Mouse (Mus musculus) midbrain, embryonic 11.5 days (tissue): ENCODE results near the gene Sclt1. TPM values are rescaled to one million over a fixed set of nuclear protein-coding genes. Genes with fewer than 3 reads are reported as not detected.

Source experiments
- ATAC-seq: fragments of 200-750 bp; cut with Nextera tagmentation; 2 replicates; pipeline ENCODE4 v1.8.0; 2017; ENCODE audit warnings: moderate TSS enrichment, moderate library complexity; ENCODE audit not compliant: low FRiP score
- DNase-seq: peaks from one replicate; pipeline ENCODE4 v3.0.0; 2015; ENCODE audit warnings: low spot score; ENCODE audit errors: missing footprints
- H3K27ac ChIP-seq: fragments of 300-500 bp; sonication (generic); 2 replicates; pipeline ENCODE4 v1.5.1; 2014; ENCODE audit warnings: low read depth, low read length
- H3K27me3 ChIP-seq: fragments of 300-500 bp; sonication (generic); 2 replicates; pipeline ENCODE4 v1.6.1; 2014; ENCODE audit warnings: mild to moderate bottlenecking, low read length, moderate library complexity, mixed read lengths; ENCODE audit not compliant: control insufficient read depth, insufficient read depth
- H3K36me3 ChIP-seq: fragments of 300-500 bp; sonication (generic); 2 replicates; pipeline ENCODE4 v1.6.1; 2014; ENCODE audit warnings: mild to moderate bottlenecking, low read length, moderate library complexity, mixed read lengths; ENCODE audit not compliant: control insufficient read depth, insufficient read depth
- H3K4me1 ChIP-seq: fragments of 300-500 bp; sonication (generic); 2 replicates; pipeline ENCODE4 v1.6.1; 2014; ENCODE audit warnings: low read length; ENCODE audit not compliant: control insufficient read depth, insufficient read depth
- H3K4me2 ChIP-seq: fragments of 300-500 bp; sonication (generic); 2 replicates; pipeline ENCODE4 v1.6.1; 2014; ENCODE audit warnings: mild to moderate bottlenecking, moderate library complexity
- H3K4me3 ChIP-seq: fragments of 300-500 bp; sonication (generic); 2 replicates; pipeline ENCODE4 v1.5.1; 2014; ENCODE audit warnings: low read depth, low read length
- H3K9ac ChIP-seq: fragments of 300-500 bp; sonication (generic); 2 replicates; pipeline ENCODE4 v1.6.1; 2014; ENCODE audit warnings: low read length
- H3K9me3 ChIP-seq: fragments of 300-500 bp; sonication (generic); 2 replicates; pipeline ENCODE4 v1.6.1; 2016; ENCODE audit warnings: low read length; ENCODE audit not compliant: control insufficient read depth
- WGBS: fragments of 180-500 bp; shearing (Covaris S2); extraction: QIAGEN DNeasy Blood & Tissue Kit; methylation state at CpG from one replicate; pipeline ENCODE4 v1.1.7; 2014; 5-methylcytosine and 5-hydroxymethylcytosine counted together
- polyA plus RNA-seq: library from polyadenylated mRNA; unstranded; fragments of >200 nt; fragmentation: Nextera tagmentation; extraction: Ambion mirVana; gene quantifications from 2 replicates; pipeline ENCODE4 v1.2.1, GENCODE M21; 2014

Sclt1 gene
- polyA plus RNA-seq, 1 experiment from 2014 or later: 23.8 TPM

DNA sequence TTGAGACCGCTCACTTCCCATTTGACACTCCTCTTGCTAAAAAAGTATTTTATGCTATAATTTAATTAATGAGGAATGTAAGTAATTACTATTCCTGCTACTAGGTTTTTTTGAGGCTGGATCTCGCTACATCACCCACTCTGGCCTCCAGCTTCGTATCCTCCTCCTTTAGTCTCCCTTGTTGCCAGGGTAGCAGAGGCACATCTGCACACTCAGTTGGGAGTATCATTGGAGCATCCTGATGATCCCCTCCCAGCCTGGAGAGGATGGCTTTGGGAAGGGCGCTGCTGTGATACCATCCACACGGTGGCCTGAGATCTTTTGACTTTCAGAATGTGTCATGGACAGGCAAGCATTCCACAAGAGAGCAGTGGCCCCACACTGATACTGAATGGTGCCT lies 156.8 kb downstream of the Sclt1 start:
- no peaks in the 10 kb centered on the region for H3K27me3 ChIP-seq
- DNase-seq: no peak
- no peaks in the 10 kb centered on the region for H3K9me3 ChIP-seq
- H3K4me1 ChIP-seq: peaks cover 12% of the 10 kb centered on the region
- no peak overlapping the region for H3K27ac ChIP-seq
- H3K9ac ChIP-seq: no peak overlapping the region
- no peak overlapping the region for H3K4me3 ChIP-seq
- WGBS: 85% methylated on average over 5 of the region's 5 CpGs
- no peak overlapping the region for H3K4me2 ChIP-seq
- no peaks in the 10 kb centered on the region for H3K36me3 ChIP-seq
- no peak for ATAC-seq

- H3K9me3 ChIP-seq: no peaks in the 10 kb centered on the region
- H3K9ac ChIP-seq: no peak overlapping the region
- no peak overlapping the region for H3K4me2 ChIP-seq
- H3K36me3 ChIP-seq: no peaks in the 10 kb centered on the region
- ATAC-seq (no peak), DNase-seq (peak; percentile 56)
- no peak overlapping the region for H3K4me3 ChIP-seq
- no peaks in the 10 kb centered on the region for H3K27me3 ChIP-seq
- H3K4me1 ChIP-seq: peaks cover 22% of the 10 kb centered on the region
- no peak overlapping the region for H3K27ac ChIP-seq
- WGBS: 91% methylated on average over 4 of the region's 4 CpGs
These were observed 158.7 kb downstream of the Sclt1 start for GRCm38 (mm10) chr3:41583621-41584020.

- H3K9me3 ChIP-seq: no peaks in the 10 kb centered on the region
- 94% methylated on average over 14 of the region's 14 CpGs for WGBS
- ATAC-seq (no peak), DNase-seq (peak; percentile 72)
- H3K36me3 ChIP-seq: no peaks in the 10 kb centered on the region
- no peak overlapping the region for H3K27ac ChIP-seq
- H3K4me1 ChIP-seq: peaks cover 22% of the 10 kb centered on the region
- H3K9ac ChIP-seq: no peak overlapping the region
- H3K4me3 ChIP-seq: no peak overlapping the region
- no peak overlapping the region for H3K4me2 ChIP-seq
- no peaks in the 10 kb centered on the region for H3K27me3 ChIP-seq
These were observed 159.2 kb downstream of the Sclt1 start for GRCm38 (mm10) chr3:41583092-41583491.

DNA sequence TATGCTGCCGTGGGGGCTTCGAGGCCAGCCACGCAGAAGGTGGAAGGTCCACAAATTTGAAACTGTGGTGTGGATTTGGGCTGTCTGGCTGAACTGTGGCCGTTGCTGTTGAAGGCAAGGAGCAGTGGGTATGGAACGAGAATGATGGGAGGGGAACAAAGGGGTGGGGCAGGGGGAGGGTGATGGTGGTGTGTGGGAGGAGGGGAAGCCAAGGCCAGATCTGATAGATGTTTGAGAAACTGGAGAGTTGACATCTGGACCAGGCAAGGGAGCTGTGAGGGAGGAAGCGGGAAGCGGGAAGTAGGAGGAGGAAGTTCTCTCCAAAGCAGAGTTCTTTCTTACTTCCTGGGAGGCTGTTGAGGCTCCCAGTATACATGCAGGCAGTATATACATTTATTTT lies 160.1 kb downstream of the Sclt1 start:
- 83% methylated on average over 7 of the region's 7 CpGs for whole genome bisulfite sequencing
- ATAC-seq (no peak), DNase-seq (peak; percentile 59)
- H3K4me3 ChIP-seq: no peak overlapping the region
- no peak overlapping the region for H3K27ac ChIP-seq
- H3K4me2 ChIP-seq: no peak overlapping the region
- no peaks in the 10 kb centered on the region for H3K9me3 ChIP-seq
- no peaks in the 10 kb centered on the region for H3K27me3 ChIP-seq
- no peaks in the 10 kb centered on the region for H3K36me3 ChIP-seq
- H3K9ac ChIP-seq: no peak overlapping the region
- H3K4me1 ChIP-seq: peaks cover 22% of the 10 kb centered on the region

DNA sequence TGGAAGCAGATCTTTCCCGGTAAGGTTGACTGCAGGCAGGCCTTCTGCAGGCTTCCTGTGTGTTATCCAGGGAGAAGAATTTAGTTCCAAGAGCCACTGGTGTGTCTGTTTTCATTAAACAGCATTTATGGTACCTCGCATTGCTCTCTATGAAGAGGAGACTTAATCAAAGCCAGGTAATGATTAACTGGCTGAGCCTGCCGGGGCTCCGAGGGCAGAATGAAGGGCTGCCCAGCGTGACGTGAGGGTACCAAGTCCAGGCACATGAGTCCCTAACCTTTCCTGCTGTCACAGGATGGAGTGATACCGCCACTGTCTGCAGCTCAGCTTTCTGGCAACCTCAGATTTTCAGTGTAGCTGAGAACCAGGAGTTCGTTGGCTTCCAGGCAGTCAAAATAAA lies 160.9 kb downstream of the Sclt1 start:
- H3K27me3 ChIP-seq: no peaks in the 10 kb centered on the region
- WGBS: 60% methylated on average over 8 of the region's 8 CpGs
- peaks cover 22% of the 10 kb centered on the region for H3K4me1 ChIP-seq
- H3K36me3 ChIP-seq: no peaks in the 10 kb centered on the region
- ATAC-seq: no peak
- no peak overlapping the region for H3K27ac ChIP-seq
- peak; percentile 84 for DNase-seq
- no peaks in the 10 kb centered on the region for H3K9me3 ChIP-seq
- H3K4me3 ChIP-seq: no peak overlapping the region
- no peak overlapping the region for H3K9ac ChIP-seq
- H3K4me2 ChIP-seq: no peak overlapping the region

DNA sequence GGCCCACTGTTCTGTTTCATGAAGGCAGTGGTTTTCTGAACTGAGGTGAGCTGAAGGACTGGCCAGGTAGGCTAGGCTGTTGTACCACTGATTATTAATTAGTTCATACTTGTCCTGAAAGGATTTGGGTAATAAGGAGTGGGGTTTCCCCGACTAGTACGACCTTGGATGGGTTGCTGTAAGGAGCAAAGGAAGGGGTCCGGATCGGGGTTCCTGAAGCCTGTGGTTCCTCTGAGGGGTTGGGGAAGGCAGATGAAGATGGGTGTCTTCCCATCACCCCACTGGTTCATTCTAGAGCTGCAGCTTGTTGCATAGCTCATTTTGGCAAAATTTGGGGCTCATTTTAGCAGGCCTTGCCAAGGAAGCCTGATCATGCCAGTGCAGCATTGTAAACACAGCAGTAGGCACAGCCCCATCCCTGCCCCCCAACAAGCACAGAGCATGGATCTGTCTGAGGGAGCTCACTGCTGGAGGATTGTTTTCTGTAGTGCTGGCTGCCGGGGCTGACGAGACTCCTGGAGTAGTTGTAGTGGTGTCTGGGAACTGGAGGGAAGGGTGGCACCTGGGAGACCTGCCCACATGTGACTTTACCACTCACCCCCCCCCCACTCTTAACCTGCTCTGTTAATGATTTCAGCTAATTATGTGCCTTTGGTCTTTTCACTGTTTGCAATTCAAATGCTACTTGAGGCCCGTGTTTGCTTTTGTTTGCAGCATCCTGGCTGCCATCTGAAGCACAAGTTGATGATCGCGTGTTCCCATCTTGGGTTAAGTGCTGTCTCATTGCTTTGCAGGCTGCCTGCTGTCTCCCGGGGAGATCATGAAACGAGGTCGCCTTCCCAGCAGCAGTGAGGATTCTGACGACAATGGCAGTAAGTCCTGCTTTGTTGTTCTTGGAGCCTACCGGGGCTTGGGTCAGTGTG lies 161.7 kb downstream of the Sclt1 start:
- DNase-seq (peak; percentile 86), ATAC-seq (peak; percentile 26; the same call in 1 of the 2 replicates)
- peaks cover 22% of the 10 kb centered on the region for H3K4me1 ChIP-seq
- WGBS: 28% methylated on average over 14 of the region's 14 CpGs
- H3K4me3 ChIP-seq: no peak overlapping the region
- H3K4me2 ChIP-seq: no peak overlapping the region
- H3K27ac ChIP-seq: no peak overlapping the region
- H3K27me3 ChIP-seq: no peaks in the 10 kb centered on the region
- H3K9ac ChIP-seq: no peak overlapping the region
- H3K9me3 ChIP-seq: no peaks in the 10 kb centered on the region
- no peaks in the 10 kb centered on the region for H3K36me3 ChIP-seq

- DNase-seq (peak; percentile 82), ATAC-seq (no peak)
- no peak overlapping the region for H3K4me2 ChIP-seq
- no peak overlapping the region for H3K27ac ChIP-seq
- H3K4me1 ChIP-seq: peaks cover 22% of the 10 kb centered on the region
- no peaks in the 10 kb centered on the region for H3K9me3 ChIP-seq
- H3K27me3 ChIP-seq: no peaks in the 10 kb centered on the region
- no peaks in the 10 kb centered on the region for H3K36me3 ChIP-seq
- 32% methylated on average over 4 of the region's 4 CpGs for WGBS
- H3K9ac ChIP-seq: no peak overlapping the region
- no peak overlapping the region for H3K4me3 ChIP-seq
These were observed 162.4 kb downstream of the Sclt1 start for GRCm38 (mm10) chr3:41579873-41580272.

DNA sequence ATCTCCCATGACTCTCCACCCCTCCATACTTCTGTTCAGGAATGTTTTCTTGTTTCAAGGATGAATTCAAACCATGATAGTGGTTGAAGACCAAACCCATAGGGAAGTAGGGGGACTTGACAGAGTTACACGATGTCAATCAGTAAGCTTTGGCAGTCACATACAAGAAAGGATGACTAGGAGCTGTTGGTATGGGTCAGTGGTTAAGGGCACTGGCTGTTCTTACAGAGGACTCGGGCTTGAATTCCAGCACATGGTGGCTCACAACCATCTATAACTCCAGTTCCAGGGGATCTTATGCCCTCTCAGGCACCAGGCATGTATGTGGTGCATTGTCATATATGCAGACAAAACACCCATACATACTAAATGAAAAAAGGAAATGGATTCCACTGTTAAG lies 165.1 kb downstream of the Sclt1 start:
- Histone ChIP-seq H3K4me1 (peaks cover 22% of the 10 kb centered on the region), H3K36me3 (no peaks in the 10 kb centered on the region), H3K4me3 (no peak overlapping the region), H3K9me3 (no peaks in the 10 kb centered on the region), H3K4me2 (no peak overlapping the region), H3K9ac (no peak overlapping the region), H3K27me3 (no peaks in the 10 kb centered on the region), H3K27ac (no peak overlapping the region)
- ATAC-seq (no peak), DNase-seq (peak; percentile 72)
- WGBS: 57% methylated on average over 2 of the region's 2 CpGs
